Mouse (Mus musculus) ES-E14 (cell line): Measurements from ENCODE around the gene Nprl2. TPM values are rescaled to one million over a fixed set of nuclear protein-coding genes. Genes with fewer than 3 reads are reported as not detected.
A peak's percentile ranks its signal among the peaks of the same experiment; 100 is the strongest.

Source experiments
- DNase-seq: peaks from one replicate; pipeline ENCODE4 v3.0.0-alpha.2; 2013; ENCODE audit warnings: low read depth, low spot score
- H3K27ac ChIP-seq: 2 replicates; pipeline ENCODE4 v1.5.1; 2012; ENCODE audit warnings: low read depth, mild to moderate bottlenecking, low read length, moderate library complexity, mixed read lengths; ENCODE audit not compliant: poor library complexity, insufficient read depth, severe bottlenecking
- H3K36me3 ChIP-seq: 2 replicates; pipeline ENCODE4 v1.6.1; 2012; ENCODE audit warnings: mild to moderate bottlenecking, low read length, moderate library complexity, mixed read lengths; ENCODE audit not compliant: control insufficient read depth, poor library complexity, insufficient read depth, severe bottlenecking
- H3K4me1 ChIP-seq, 2 experiments: fragments of 150-350 bp in 1 of 2; sonication (generic) in 1 of 2; 2 replicates each; pipeline ENCODE4 v1.6.1; 2012; ENCODE audit warnings: low read length in 2 of 2, mild to moderate bottlenecking in 1 of 2, mixed read lengths in 1 of 2; ENCODE audit not compliant: control insufficient read depth in 2 of 2, insufficient read depth in 2 of 2, poor library complexity in 1 of 2
- H3K4me3 ChIP-seq, 2 experiments: fragments of 150-350 bp in 1 of 2; sonication (generic) in 1 of 2; 2 replicates each; pipeline ENCODE4 v1.5.1; 2012; ENCODE audit warnings: low read length in 2 of 2, low read depth in 1 of 2, mild to moderate bottlenecking in 1 of 2, mixed read lengths in 1 of 2; ENCODE audit not compliant: insufficient read depth in 1 of 2, poor library complexity in 1 of 2, severe bottlenecking in 1 of 2
- H3K9ac ChIP-seq: 2 replicates; pipeline ENCODE4 v1.6.1; 2012; ENCODE audit warnings: low read depth, mild to moderate bottlenecking, low read length, mixed read lengths; ENCODE audit not compliant: poor library complexity, insufficient read depth, severe bottlenecking
- H3K9me3 ChIP-seq: fragments of 150-350 bp; sonication (generic); 2 replicates; pipeline ENCODE4 v1.6.1; 2012; ENCODE audit warnings: low read depth, mild to moderate bottlenecking, low read length; ENCODE audit not compliant: control insufficient read depth, insufficient read depth
- CHD2 ChIP-seq: IDR thresholded peaks from 2 replicates; pipeline ENCODE4 v1.6.1; 2014; ENCODE audit warnings: mild to moderate bottlenecking, low read depth, low read length, inconsistent platforms
- HCFC1 ChIP-seq: IDR thresholded peaks from 2 replicates; pipeline ENCODE4 v1.6.1; 2012; ENCODE audit warnings: low read length, inconsistent platforms, borderline replicate concordance; ENCODE audit not compliant: insufficient read depth
- MAFK ChIP-seq: IDR thresholded peaks from 2 replicates; pipeline ENCODE4 v1.6.1; 2014; ENCODE audit warnings: mild to moderate bottlenecking, low read depth, low read length, inconsistent platforms; ENCODE audit not compliant: insufficient read depth
- ZC3H11A ChIP-seq: IDR thresholded peaks from 2 replicates; pipeline ENCODE4 v1.6.1; 2012; ENCODE audit warnings: low read depth, mild to moderate bottlenecking, inconsistent platforms, low read length, borderline replicate concordance
- ZNF384 ChIP-seq: IDR thresholded peaks from 2 replicates; pipeline ENCODE4 v1.6.1; 2012; ENCODE audit warnings: low read depth, low read length, inconsistent platforms
- in situ Hi-C, 2 experiments: fragments of 600-800 bp; cut with MboI; formaldehyde crosslinking; loops; one replicate each; pipeline ENCODE4 v1.15.1; 2025; ENCODE audit warnings: low sequenced_read_pairs in 2 of 2, inconsistent platforms in 1 of 2; ENCODE audit not compliant: unreplicated experiment in 2 of 2
- total RNA-seq: library from RNA; depleted of rRNA; stranded (reverse); fragments of 300-350 nt; gene quantifications from 2 replicates; pipeline ENCODE4 v1.2.3, GENCODE M21; 2012

The Nprl2 gene
- total RNA-seq, 1 experiment = 21.2 TPM

DNA sequence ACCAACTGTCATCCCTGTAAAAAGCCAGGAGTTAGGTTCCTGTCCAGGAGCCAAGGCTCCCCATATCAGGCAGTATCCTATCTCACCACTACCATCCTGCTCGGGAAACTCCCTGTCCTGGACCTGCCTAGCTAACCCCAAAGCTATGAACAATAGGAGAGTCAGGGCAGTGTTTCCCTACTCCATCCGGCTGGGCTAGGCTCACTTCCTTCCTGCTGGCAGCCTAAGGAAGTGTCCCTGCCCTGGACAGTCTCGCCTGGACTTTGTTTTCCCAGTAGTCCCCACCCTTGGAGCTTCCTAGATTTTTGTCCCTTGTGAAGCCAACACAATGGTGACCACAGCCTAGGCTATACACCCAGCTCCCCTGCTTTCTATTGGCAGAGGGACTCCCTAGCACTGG lies 24.8 kb downstream of the Nprl2 start:
- Histone ChIP-seq H3K27ac (no peak overlapping the region), H3K9me3 (no peaks in the 10 kb centered on the region), H3K4me1 (peaks cover 0 to 25% of the 10 kb centered on the region in 2 experiments; a peak in 3 of 4 replicates), H3K9ac (no peak overlapping the region), H3K4me3 (no peak overlapping the region), H3K36me3 (peaks cover 20% of the 10 kb centered on the region; the same call in 1 of the 2 replicates)
- in situ Hi-C loops = no loop called here
- DNase-seq = no peak
- TF ChIP-seq ZC3H11A = no peak
- no peak for TF ChIP-seq HCFC1
- no peak for TF ChIP-seq MAFK
- no peak for TF ChIP-seq CHD2
- no peak for TF ChIP-seq ZNF384

- peaks cover 21% of the 10 kb centered on the region for H3K36me3 ChIP-seq
- TF ChIP-seq CHD2 (no peak), MAFK (no peak), ZNF384 (no peak), HCFC1 (no peak)
- no peak for DNase-seq
These were observed 25.8 kb downstream of the Nprl2 start, which contains the start of gene Hyal2 for GRCm38 (mm10) chr9:107567702-107568319. Hyal2 (plus strand) TSS chr9:107567945.

DNA sequence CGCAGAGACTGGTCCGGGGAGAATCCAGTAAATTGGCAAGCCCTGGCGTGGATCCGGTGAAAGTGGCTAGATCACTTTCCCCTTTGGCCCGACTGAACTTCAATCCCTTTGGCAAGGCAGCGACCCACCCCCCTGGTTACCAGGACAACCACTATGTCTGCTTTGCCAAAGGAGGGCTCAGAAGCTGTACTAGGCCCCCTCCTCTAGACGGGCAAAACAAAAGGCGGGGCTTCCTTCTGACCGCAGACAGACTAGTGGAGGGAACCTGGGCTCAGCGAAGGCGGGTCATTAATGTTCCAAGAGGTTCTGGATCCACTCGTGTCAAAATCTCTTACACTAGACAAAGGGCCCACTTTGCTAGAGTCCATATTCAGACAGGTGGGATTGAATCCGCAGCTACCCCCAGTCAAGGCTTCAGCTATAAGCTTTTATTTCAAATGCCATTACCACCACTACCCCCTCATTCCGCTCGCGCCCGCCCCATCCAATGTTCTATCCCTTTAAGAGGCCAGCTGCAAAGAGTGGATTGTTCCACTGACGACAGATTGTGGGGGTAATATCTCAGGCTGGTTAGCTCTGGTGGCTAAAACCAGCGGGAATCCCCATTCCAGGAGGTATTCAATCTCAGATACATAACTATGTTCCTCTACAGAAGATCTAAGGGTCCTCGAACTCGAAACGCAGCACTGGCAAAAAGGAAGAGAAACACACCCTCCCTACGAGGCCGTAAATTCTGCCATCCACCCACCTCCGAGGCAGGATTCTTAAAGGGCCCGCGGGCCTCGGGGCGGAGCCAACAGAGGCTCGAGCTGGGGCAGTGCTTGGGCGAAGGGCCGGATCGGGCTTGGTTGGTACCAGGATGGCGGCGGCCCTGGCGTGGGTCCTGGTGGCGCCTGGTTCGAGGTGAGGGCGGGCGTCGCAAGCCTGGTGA lies 26.6 kb downstream of the Nprl2 start:
- Histone ChIP-seq H3K9ac (peak overlapping the region; percentile 80), H3K4me3 (peak overlapping the region; percentile 67 to 81), H3K36me3 (peaks cover 21% of the 10 kb centered on the region), H3K9me3 (no peaks in the 10 kb centered on the region), H3K4me1 (peaks cover 0 to 25% of the 10 kb centered on the region in 2 experiments; a peak in 3 of 4 replicates), H3K27ac (no peak overlapping the region)
- peak; percentile 90 for DNase-seq
- in situ Hi-C loops = no loop called here
- TF ChIP-seq HCFC1 (peak; percentile 49; the same call in 1 of the 2 replicates), MAFK (no peak), ZC3H11A (no peak), ZNF384 (no peak), CHD2 (no peak)

More at GRCm38 (mm10) chr9:107567702-107568319, 25.8 kb downstream of the Nprl2 start, which contains the start of gene Hyal2:
- Histone ChIP-seq H3K4me1 (peaks cover 0 to 25% of the 10 kb centered on the region in 2 experiments; a peak in 3 of 4 replicates), H3K4me3 (peak within 1 kb of the TSS; percentile 67 to 81), H3K27ac (no peak within 1 kb of the TSS), H3K9ac (peak within 1 kb of the TSS; percentile 35; the same call in 1 of the 2 replicates), H3K9me3 (no peaks in the 10 kb centered on the region)
- in situ Hi-C loops = no loop called here

GRCm38 (mm10) chr9:107569270-107569669 lies 27.2 kb downstream of the Nprl2 start:
- TF ChIP-seq CHD2 = no peak
- no peak for TF ChIP-seq HCFC1
- TF ChIP-seq ZC3H11A = no peak
- no peak for TF ChIP-seq ZNF384
- no peak for TF ChIP-seq MAFK
- no peak overlapping the region for H3K27ac ChIP-seq
- H3K9me3 ChIP-seq = no peaks in the 10 kb centered on the region
- peaks cover 0 to 25% of the 10 kb centered on the region in 2 experiments; a peak in 3 of 4 replicates for H3K4me1 ChIP-seq
- peak overlapping the region; percentile 67 to 81 for H3K4me3 ChIP-seq
- H3K9ac ChIP-seq = peak overlapping the region; percentile 80
- peaks cover 21% of the 10 kb centered on the region for H3K36me3 ChIP-seq
- in situ Hi-C loops = no loop called here
- no peak for DNase-seq
